Mouse (Mus musculus) ovary, adult 2 months (tissue): ENCODE results near the gene Olfr847. TPM values are rescaled to one million over a fixed set of nuclear protein-coding genes. Genes with fewer than 3 reads are reported as not detected.

Experiments used
- polyA plus RNA-seq: library from polyadenylated mRNA; depleted of rRNA; stranded (reverse); fragments of >200 nt; gene quantifications from 2 replicates; pipeline ENCODE4 v1.2.3, GENCODE M21; 2012; rRNA removed

Olfr847 gene
- polyA plus RNA-seq, result not detected in 2 replicates

GRCm38 (mm10) chr9:19378569-19378968 is at the start of gene Olfr847:
Gene Olfr847, minus strand, starts transcription at chr9:19378669.

GRCm38 (mm10) chr9:19363905-19364304 is 14.6 kb downstream of the Olfr847 start, which contains the start of gene Olfr846:
Gene Olfr846, minus strand, starts transcription at chr9:19364005.

GRCm38 (mm10) chr9:19336157-19336556 is 42.3 kb downstream of the Olfr847 start, which contains the start of gene Olfr845:
Gene Olfr845, plus strand, starts transcription at chr9:19336457.

Other genes with a start within 250 kb of the Olfr847 start
- not detected in 2 replicates for gene Olfr837, start 242.4 kb downstream of the Olfr847 start, polyA plus RNA-seq
- not detected in 2 replicates for gene Olfr839-ps1, start 201.4 kb downstream of the Olfr847 start, polyA plus RNA-seq
- gene Olfr843, start 126.7 kb downstream of the Olfr847 start, polyA plus RNA-seq, result not detected in 2 replicates
- gene Olfr844, start 62.3 kb downstream of the Olfr847 start, polyA plus RNA-seq, result not detected in 2 replicates
- not detected in 2 replicates for gene Olfr845, start 42.2 kb downstream of the Olfr847 start, polyA plus RNA-seq
- not detected in 2 replicates for gene Olfr846, start 14.7 kb downstream of the Olfr847 start, polyA plus RNA-seq
- gene Olfr849, start 61.6 kb upstream of the Olfr847 start, polyA plus RNA-seq, result not detected in 2 replicates
- not detected in 2 replicates for gene Olfr850, start 99.6 kb upstream of the Olfr847 start, polyA plus RNA-seq
- gene Olfr851, start 114.6 kb upstream of the Olfr847 start, polyA plus RNA-seq, result not detected in 2 replicates
- gene Olfr853, start 162.4 kb upstream of the Olfr847 start, polyA plus RNA-seq, result not detected in 2 replicates
- not detected in 2 replicates for gene Olfr854, start 188.7 kb upstream of the Olfr847 start, polyA plus RNA-seq
- not detected in 2 replicates for gene Olfr855, start 203.9 kb upstream of the Olfr847 start, polyA plus RNA-seq
- 7.9 and 8.8 TPM in 2 replicates for gene Zfp317, start 243.4 kb upstream of the Olfr847 start, polyA plus RNA-seq